Comparison of ENCODE assay signal across 8 mouse cellular contexts in genomic region chr17:24737135-24737810, GRCm38 (mm10). TPM values are rescaled to one million over a fixed set of nuclear protein-coding genes. Genes with fewer than 3 reads are reported as not detected.
A peak's percentile ranks its signal among the peaks of the same experiment; 100 is the strongest.
DNase-seq lines count a peak whose midpoint lies in the region; ATAC-seq lines count a peak whose summit lies in the region.

No protein-coding gene starts in this region.

- peak overlapping the region; percentile 90 for H3K4me2 ChIP-seq in lung, embryonic 15.5 days
- peak overlapping the region; percentile 79 for H3K4me2 ChIP-seq in forebrain, embryonic 13.5 days
- H3K4me2 ChIP-seq in limb, embryonic 11.5 days (ENCODE audit: low read depth, severe bottlenecking), result peak overlapping the region; percentile 60

- H3K4me3 ChIP-seq in lung, embryonic 15.5 days, result peak overlapping the region; percentile 66
- peak overlapping the region; percentile 56 for H3K4me3 ChIP-seq in forebrain, embryonic 13.5 days
- H3K4me3 ChIP-seq in limb, embryonic 11.5 days (ENCODE audit: low read depth, low read length), result peak overlapping the region; percentile 58

- peaks cover 19% of the 10 kb centered on the region for H3K4me1 ChIP-seq in lung, embryonic 15.5 days
- peaks cover 16% of the 10 kb centered on the region for H3K4me1 ChIP-seq in forebrain, embryonic 13.5 days
- H3K4me1 ChIP-seq in limb, embryonic 11.5 days (ENCODE audit: control insufficient read depth, insufficient read depth, low read length), result peaks cover 9% of the 10 kb centered on the region; the same call in 1 of the 2 replicates

- H3K27me3 ChIP-seq in lung, embryonic 15.5 days, result no peaks in the 10 kb centered on the region
- H3K27me3 ChIP-seq in forebrain, embryonic 13.5 days, result peaks cover 7% of the 10 kb centered on the region; the same call in 1 of the 2 replicates
- H3K27me3 ChIP-seq in limb, embryonic 11.5 days (ENCODE audit: control insufficient read depth, insufficient read depth, low read length), result no peaks in the 10 kb centered on the region

- 20% methylated on average over 8 of the region's 8 CpGs for WGBS in lung, embryonic 15.5 days
- 32% methylated on average over 8 of the region's 8 CpGs for whole genome bisulfite sequencing in forebrain, embryonic 13.5 days
- WGBS in limb, embryonic 11.5 days, result 30% methylated on average over 8 of the region's 8 CpGs

- H3K9me3 ChIP-seq in lung, embryonic 15.5 days, result no peaks in the 10 kb centered on the region
- H3K9me3 ChIP-seq in forebrain, embryonic 13.5 days (replicated peaks), result no peaks in the 10 kb centered on the region
- no peaks in the 10 kb centered on the region for H3K9me3 ChIP-seq in limb, embryonic 11.5 days (ENCODE audit: control insufficient read depth, low read length)

- H3K36me3 ChIP-seq in lung, embryonic 15.5 days, result peaks cover 11% of the 10 kb centered on the region
- no peaks in the 10 kb centered on the region; the same call in 1 of the 2 replicates for H3K36me3 ChIP-seq in forebrain, embryonic 13.5 days (ENCODE audit: poor library complexity, severe bottlenecking)
- no peaks in the 10 kb centered on the region; the same call in 1 of the 2 replicates for H3K36me3 ChIP-seq in limb, embryonic 11.5 days (ENCODE audit: control insufficient read depth, insufficient read depth, low read length)

- H3K27ac ChIP-seq in lung, embryonic 15.5 days, result peak overlapping the region; percentile 66; the same call in 1 of the 2 replicates
- H3K27ac ChIP-seq in forebrain, embryonic 13.5 days, result no peak overlapping the region
- no peak overlapping the region for H3K27ac ChIP-seq in limb, embryonic 11.5 days (replicated peaks; ENCODE audit: low read depth, low read length)

- no peak for ATAC-seq in lung, embryonic 15.5 days (ENCODE audit: borderline replicate concordance, extremely low read depth, low FRiP score, low TSS enrichment)
- no peak for ATAC-seq in forebrain, embryonic 13.5 days
- no peak for ATAC-seq in limb, embryonic 11.5 days (ENCODE audit: insufficient number of reproducible peaks, low FRiP score, low TSS enrichment, low read depth)

- H3K9ac ChIP-seq in lung, embryonic 15.5 days, result peak overlapping the region; percentile 67
- peak overlapping the region; percentile 68 for H3K9ac ChIP-seq in forebrain, embryonic 13.5 days
- H3K9ac ChIP-seq in limb, embryonic 11.5 days (ENCODE audit: low read length), result peak overlapping the region; percentile 28

- no peak for DNase-seq in lung, postnatal 14 days
- no peak for DNase-seq in limb, embryonic 11.5 days (ENCODE audit: low spot score)
- peak; percentile 37 for DNase-seq in naive thymus-derived CD4-positive, alpha-beta T cell, adult 2 months (ENCODE audit: low read depth)
- no peak for DNase-seq in urinary bladder, adult 18-20 months (ENCODE audit: low spot score in 2 of 2)
- no peak for DNase-seq in adrenal gland, adult 18-20 months (ENCODE audit: low spot score in 2 of 2)
- DNase-seq in right cerebral cortex, adult 2 months (ENCODE audit: low spot score in 2 of 2), result no peak

RNA-seq across cellular contexts. Expression of gene Msrb1, which starts 0.8 kb away (rescaled TPM):
- polyA plus RNA-seq in lung, embryonic 15.5 days (2015; fragmentation: Nextera tagmentation; extraction: Ambion mirVana), result 30.7 and 36.7 TPM in 2 replicates
- 18.8 and 22.1 TPM in 2 replicates for polyA plus RNA-seq in forebrain, embryonic 13.5 days (2015; fragmentation: Nextera tagmentation; extraction: Ambion mirVana)
- 24.9 and 27.0 TPM in 2 replicates for polyA plus RNA-seq in limb, embryonic 11.5 days (2014; fragmentation: Nextera tagmentation; extraction: Ambion mirVana)
- 10 to 100 TPM; 83.9 to 94.4 TPM for total RNA-seq in adrenal gland, adult 18-20 months (2021)

RNA-seq across cellular contexts. Expression of gene Rpl3l, which starts 9.7 kb away (rescaled TPM):
- polyA plus RNA-seq in lung, embryonic 15.5 days (2015; fragmentation: Nextera tagmentation; extraction: Ambion mirVana), result 0.18 TPM in 1 of 2 replicates, not detected in the other
- polyA plus RNA-seq in forebrain, embryonic 13.5 days (2015; fragmentation: Nextera tagmentation; extraction: Ambion mirVana), result not detected in 2 replicates
- not detected in 2 replicates for polyA plus RNA-seq in limb, embryonic 11.5 days (2014; fragmentation: Nextera tagmentation; extraction: Ambion mirVana)
- total RNA-seq in adrenal gland, adult 18-20 months (2021), result 1 to 10 TPM in 1 of 2 experiments, not detected in 1; 1.2 TPM

RNA-seq across cellular contexts. Expression of gene Ndufb10, which starts 13.0 kb away (rescaled TPM):
- 186 and 193 TPM in 2 replicates for polyA plus RNA-seq in lung, embryonic 15.5 days (2015; fragmentation: Nextera tagmentation; extraction: Ambion mirVana)
- polyA plus RNA-seq in forebrain, embryonic 13.5 days (2015; fragmentation: Nextera tagmentation; extraction: Ambion mirVana), result 232 and 253 TPM in 2 replicates
- 211 and 216 TPM in 2 replicates for polyA plus RNA-seq in limb, embryonic 11.5 days (2014; fragmentation: Nextera tagmentation; extraction: Ambion mirVana)
- total RNA-seq in adrenal gland, adult 18-20 months (2021), result 100 to 1,000 TPM; 239 to 321 TPM

RNA-seq across cellular contexts. Expression of gene Hs3st6, which starts 15.5 kb away (rescaled TPM):
- 2.5 and 3.4 TPM in 2 replicates for polyA plus RNA-seq in lung, embryonic 15.5 days (2015; fragmentation: Nextera tagmentation; extraction: Ambion mirVana)
- 0.15 and 0.17 TPM in 2 replicates for polyA plus RNA-seq in forebrain, embryonic 13.5 days (2015; fragmentation: Nextera tagmentation; extraction: Ambion mirVana)
- 3.1 and 3.4 TPM in 2 replicates for polyA plus RNA-seq in limb, embryonic 11.5 days (2014; fragmentation: Nextera tagmentation; extraction: Ambion mirVana)
- total RNA-seq in adrenal gland, adult 18-20 months (2021), result 1 to 10 TPM; 2.2 to 2.3 TPM

RNA-seq across cellular contexts. Expression of gene Rps2, which starts 19.4 kb away (rescaled TPM):
- polyA plus RNA-seq in lung, embryonic 15.5 days (2015; fragmentation: Nextera tagmentation; extraction: Ambion mirVana), result 1,576 and 1,662 TPM in 2 replicates
- polyA plus RNA-seq in forebrain, embryonic 13.5 days (2015; fragmentation: Nextera tagmentation; extraction: Ambion mirVana), result 992 and 1,023 TPM in 2 replicates
- 1,548 and 1,633 TPM in 2 replicates for polyA plus RNA-seq in limb, embryonic 11.5 days (2014; fragmentation: Nextera tagmentation; extraction: Ambion mirVana)
- 100 to 1,000 TPM; 653 to 681 TPM for total RNA-seq in adrenal gland, adult 18-20 months (2021)
